Mouse (Mus musculus): ENCODE data around the gene Stx12. TPM values are rescaled to one million over a fixed set of nuclear protein-coding genes. Genes with fewer than 3 reads are reported as not detected.

Stx12 gene
- polyA plus RNA-seq (2012; rRNA removed), result 13.7 and 15.7 TPM in 2 replicates

DNA sequence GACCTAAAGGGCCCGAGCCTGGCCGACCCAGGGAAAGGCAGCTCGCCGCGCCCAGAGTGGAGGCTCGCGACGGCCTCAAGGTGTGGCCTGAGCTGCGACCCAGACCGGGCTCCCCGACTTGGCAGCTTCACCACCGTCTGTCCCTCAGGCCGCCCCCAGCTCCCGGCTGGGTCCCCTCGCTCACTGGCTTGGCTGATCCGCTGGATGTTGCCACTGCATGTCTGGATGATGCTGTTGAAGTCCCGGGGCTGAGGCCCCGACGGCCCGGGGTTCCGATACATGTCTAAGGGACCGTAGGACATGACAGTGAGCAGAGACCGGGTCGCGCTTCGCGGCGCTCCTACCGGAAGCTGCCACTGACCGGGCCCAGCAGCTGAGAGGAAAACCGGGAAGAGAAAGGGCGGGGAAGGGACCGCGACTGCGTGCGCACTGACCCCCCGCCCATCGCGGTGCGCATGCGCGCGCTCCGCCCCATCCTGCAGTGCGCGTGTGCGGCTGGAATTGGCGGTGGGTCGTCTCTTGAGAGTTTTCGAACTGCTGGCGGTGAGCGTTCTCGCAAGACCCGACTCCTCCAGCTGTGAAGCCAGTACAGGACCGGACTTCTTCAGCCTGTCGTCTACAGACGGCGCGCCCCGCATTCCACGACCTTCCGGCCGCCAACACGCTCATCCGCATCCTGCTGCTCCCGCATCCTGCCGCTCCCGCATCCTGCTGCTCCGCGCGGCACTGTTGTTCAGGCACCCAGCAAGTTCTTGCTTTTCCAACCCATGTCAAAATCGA lies at the start of gene Stx12:
Gene Stx12 (minus strand): TSS at position 446 of the 780 bp plus-strand sequence.

DNA sequence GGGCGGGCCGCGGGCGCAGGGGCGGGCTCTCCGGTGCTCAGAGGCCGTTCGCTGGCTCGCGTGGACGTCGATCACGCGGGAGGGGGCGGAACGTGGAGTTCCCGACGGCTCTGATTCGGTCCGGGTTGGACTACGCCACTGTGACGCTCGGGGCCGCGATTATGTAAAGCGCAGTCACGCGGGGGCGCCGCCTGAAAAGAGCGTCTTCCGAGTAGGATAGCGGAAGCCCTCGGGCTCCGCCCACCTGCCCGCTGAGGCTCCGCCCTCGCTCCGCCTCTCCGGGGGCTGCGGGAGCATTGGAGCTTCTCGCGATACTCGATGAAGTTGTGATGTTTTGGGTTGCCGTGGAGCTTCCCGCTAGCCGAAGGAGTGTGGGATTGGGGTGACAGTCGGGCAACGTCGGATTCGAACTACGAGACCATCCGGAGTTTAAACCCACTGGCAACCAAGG lies 38.3 kb upstream of the Stx12 start, which contains the start of gene Fam76a:
Gene Fam76a (minus strand): TSS at position 1 of the 451 bp plus-strand sequence.

DNA sequence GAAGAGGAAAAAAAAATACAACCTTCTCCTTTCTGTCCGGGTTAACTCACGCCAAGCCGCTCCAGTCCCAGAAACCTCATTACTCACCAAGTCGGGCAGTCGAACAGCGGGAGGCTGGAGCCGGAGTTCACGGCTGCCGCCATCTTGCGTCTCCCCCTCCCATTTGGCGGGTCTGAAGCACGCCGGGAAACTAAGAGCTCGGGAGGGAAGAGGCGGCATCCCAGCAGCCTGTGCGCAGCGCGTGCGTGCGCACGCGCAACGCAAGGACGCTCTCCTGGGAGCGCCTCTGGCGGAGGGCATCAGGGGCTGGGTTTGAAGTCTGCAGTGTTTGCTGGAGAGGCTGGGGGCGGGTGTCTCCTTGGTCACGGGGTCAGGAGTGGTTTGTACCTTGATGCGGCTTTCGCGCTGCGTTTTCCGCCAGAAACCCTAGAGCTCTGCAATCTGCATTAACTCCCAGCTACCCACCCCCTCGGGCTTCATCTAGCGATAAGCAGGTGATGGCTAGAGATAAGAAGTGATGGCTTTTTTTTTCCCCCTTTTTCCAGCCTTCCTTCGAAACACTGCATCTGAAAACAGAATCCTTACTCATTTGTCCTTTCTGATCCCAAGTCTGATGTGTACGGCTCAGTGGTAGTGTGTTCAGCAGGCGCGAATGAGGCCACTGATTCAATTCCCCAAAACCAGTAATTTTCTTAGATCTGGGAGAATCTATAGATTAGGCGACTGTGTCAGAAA lies 41.2 kb downstream of the Stx12 start, which contains the start of gene Ppp1r8:
Gene Ppp1r8 (minus strand): TSS at position 200 of the 735 bp plus-strand sequence.

Other genes starting within 250 kb of the Stx12 start
- gene Eya3, start 245.5 kb downstream of the Stx12 start, polyA plus RNA-seq (2012; rRNA removed), result 11.6 and 13.3 TPM in 2 replicates
- gene Xkr8, start 152.0 kb downstream of the Stx12 start, polyA plus RNA-seq (2012; rRNA removed), result 1.5 and 2.0 TPM in 2 replicates
- gene Smpdl3b, start 127.3 kb downstream of the Stx12 start, polyA plus RNA-seq (2012; rRNA removed), result 0.73 and 0.87 TPM in 2 replicates
- 54.3 and 63.5 TPM in 2 replicates for gene Rpa2, start 116.2 kb downstream of the Stx12 start, polyA plus RNA-seq (2012; rRNA removed)
- 2.0 and 2.6 TPM in 2 replicates for gene Themis2, start 88.1 kb downstream of the Stx12 start, polyA plus RNA-seq (2012; rRNA removed)
- 36.6 and 40.5 TPM in 2 replicates for gene Ppp1r8, start 41.3 kb downstream of the Stx12 start, polyA plus RNA-seq (2012; rRNA removed)
- gene Fam76a, start 38.0 kb upstream of the Stx12 start, polyA plus RNA-seq (2012; rRNA removed), result 7.5 and 8.1 TPM in 2 replicates
- 0.60 and 0.91 TPM in 2 replicates for gene Fgr, start 89.6 kb upstream of the Stx12 start, polyA plus RNA-seq (2012; rRNA removed)
- 1.1 and 1.2 TPM in 2 replicates for gene Ahdc1, start 126.8 kb upstream of the Stx12 start, polyA plus RNA-seq (2012; rRNA removed)
- gene Wasf2, start 246.0 kb upstream of the Stx12 start, polyA plus RNA-seq (2012; rRNA removed), result 10.2 and 12.9 TPM in 2 replicates

Measured in liver, embryonic 14 days (tissue).